Mouse (Mus musculus): ENCODE measurements at regions not wholly inside any gene's neighbourhood (a gene's known extent, or its start where the extent isn't known, plus 50 kb on each side); places are given as distances from the start of the nearest gene placed in this dataset.

DNA sequence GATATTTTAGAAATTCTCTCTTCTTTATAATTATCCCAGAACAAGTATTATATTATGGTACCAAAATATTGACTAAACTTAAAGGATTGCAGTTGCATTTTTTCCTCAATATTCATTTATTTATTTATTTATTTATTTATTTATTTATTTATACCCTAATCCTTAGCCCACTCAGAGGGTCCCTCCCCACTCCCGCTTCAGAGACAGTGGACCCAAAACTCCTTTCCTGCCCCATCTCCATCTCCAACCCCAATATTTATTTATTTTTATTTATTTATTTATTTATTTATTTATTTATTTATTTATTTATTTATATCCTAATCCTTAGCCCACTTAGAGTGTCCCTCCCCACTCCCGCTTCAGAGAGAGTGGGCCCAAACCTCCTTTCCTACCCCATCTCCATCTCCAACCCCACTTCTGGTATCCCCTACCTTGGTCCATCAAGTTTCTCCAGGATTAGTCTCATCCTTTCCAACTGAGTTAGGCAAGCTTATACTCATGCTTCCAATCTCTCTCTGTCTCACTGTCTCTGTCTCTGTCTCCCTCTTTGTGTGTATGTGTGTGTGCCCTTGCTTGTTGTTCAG is 1340.8 kb downstream of the Cntnap5b start:
- Histone ChIP-seq H3K9me3 (replicated peaks) (no peaks in the 10 kb centered on the region), H3K9ac (no peak overlapping the region), H3K4me3 (no peak overlapping the region), H3K4me1 (no peaks in the 10 kb centered on the region), H3K36me3 (ENCODE audit: poor library complexity, severe bottlenecking) (no peaks in the 10 kb centered on the region), H3K4me2 (no peak overlapping the region), H3K27ac (no peak overlapping the region), H3K27me3 (no peaks in the 10 kb centered on the region)
- ATAC-seq, result no peak
- whole genome bisulfite sequencing, result 96% methylated on average over 2 of the region's 2 CpGs

DNA sequence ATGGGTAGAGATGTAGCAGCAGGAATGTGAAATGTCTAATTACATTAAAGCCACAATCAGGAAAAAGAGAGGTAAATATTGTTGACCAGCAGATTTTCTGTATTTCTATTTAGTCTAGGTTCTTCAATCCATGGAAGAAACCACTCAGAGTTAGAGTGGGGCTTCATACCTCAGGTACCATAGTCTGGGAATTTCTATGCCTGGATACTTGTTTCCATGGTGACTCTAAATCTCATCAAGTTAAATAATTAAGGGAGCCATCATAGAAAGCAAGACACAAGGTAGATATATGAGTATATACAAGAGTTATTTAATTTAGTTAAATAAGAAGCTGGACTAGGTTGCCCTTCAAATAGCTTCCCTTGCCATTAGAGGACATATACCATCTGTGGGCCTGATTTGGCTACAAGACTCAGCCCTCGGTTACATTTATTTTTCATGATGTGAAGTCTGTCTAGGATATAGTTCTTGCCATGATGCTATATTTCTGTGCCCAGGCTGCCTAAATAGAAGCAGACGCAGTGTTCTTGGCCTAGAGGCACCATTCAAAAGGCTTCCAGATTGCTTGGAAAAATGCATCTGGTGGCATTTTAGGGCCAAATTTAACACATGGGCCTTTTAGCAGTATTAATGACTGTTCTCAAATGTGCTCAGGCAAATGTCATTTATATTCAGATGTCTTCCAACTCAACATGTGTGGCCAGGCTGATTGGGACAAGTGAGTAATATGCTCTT is 1349.7 kb downstream of the Cntnap5b start:
- Histone ChIP-seq H3K4me3 (no peak overlapping the region), H3K27ac (no peak overlapping the region), H3K4me1 (no peaks in the 10 kb centered on the region), H3K36me3 (ENCODE audit: poor library complexity, severe bottlenecking) (no peaks in the 10 kb centered on the region), H3K9me3 (replicated peaks) (no peaks in the 10 kb centered on the region), H3K9ac (no peak overlapping the region), H3K4me2 (no peak overlapping the region), H3K27me3 (no peaks in the 10 kb centered on the region)
- WGBS, result 87% methylated on average over 2 of the region's 2 CpGs
- ATAC-seq, result peak; percentile 83; the same call in 1 of the 2 replicates

DNA sequence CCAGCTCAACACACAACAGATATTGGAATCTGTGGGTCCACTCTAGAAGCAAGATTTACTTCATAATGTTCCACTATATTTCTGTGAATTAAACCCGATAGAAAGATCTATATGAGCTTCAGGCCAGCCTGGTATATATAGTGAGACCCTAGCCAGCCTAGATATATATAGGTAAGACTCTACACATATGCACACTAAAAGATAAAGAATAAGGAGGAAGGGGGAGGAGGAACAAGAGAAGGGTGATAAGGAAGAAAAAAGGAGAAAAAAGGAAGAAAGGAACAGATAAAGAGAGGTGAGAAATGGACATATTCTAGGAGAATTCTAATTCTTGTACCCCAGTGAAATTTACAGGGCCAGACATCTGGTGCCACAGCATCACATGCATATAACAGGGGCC is 1354.7 kb downstream of the Cntnap5b start:
- H3K4me2 ChIP-seq, result no peak overlapping the region
- ATAC-seq, result no peak
- H3K36me3 ChIP-seq (ENCODE audit: poor library complexity, severe bottlenecking), result no peaks in the 10 kb centered on the region
- WGBS, result 91% methylated on average over 1 of the region's 1 CpGs
- no peaks in the 10 kb centered on the region for H3K9me3 ChIP-seq (replicated peaks)
- no peak overlapping the region for H3K27ac ChIP-seq
- H3K9ac ChIP-seq, result no peak overlapping the region
- no peak overlapping the region for H3K4me3 ChIP-seq
- no peaks in the 10 kb centered on the region for H3K27me3 ChIP-seq
- no peaks in the 10 kb centered on the region for H3K4me1 ChIP-seq

DNA sequence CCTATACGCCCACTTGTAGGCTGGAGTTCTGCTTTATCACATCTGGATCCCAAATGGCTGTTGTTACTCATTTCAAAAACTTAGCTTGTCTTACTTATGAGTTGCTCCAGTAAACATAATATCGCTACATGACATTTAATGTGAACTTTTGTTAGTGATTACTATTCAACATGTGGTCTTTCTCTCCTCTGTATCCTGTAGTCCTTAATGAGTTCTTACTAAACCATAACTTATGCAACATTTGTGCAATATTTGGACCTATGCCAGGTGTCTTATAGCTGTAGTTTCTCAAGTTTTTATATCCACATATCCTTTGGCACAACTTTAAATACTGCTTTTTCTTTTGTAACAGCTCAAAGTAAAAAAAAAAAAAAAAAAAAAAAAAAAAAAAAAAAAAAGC is 1394.1 kb downstream of the Cntnap5b start:
- no peaks in the 10 kb centered on the region for H3K27me3 ChIP-seq
- no peaks in the 10 kb centered on the region for H3K9me3 ChIP-seq (replicated peaks)
- H3K4me3 ChIP-seq, result no peak overlapping the region
- H3K4me1 ChIP-seq, result no peaks in the 10 kb centered on the region
- H3K36me3 ChIP-seq (ENCODE audit: poor library complexity, severe bottlenecking), result no peaks in the 10 kb centered on the region
- H3K4me2 ChIP-seq, result no peak overlapping the region
- no peak overlapping the region for H3K27ac ChIP-seq
- H3K9ac ChIP-seq, result no peak overlapping the region
- WGBS, result 93% methylated on average over 2 of the region's 2 CpGs
- ATAC-seq, result no peak

Measured in forebrain, embryonic 13.5 days (tissue).